Mouse (Mus musculus) heart, adult 2 months (tissue): ENCODE measurements around the gene Gpr89. TPM values are rescaled to one million over a fixed set of nuclear protein-coding genes. Genes with fewer than 3 reads are reported as not detected.
A peak's percentile ranks its signal among the peaks of the same experiment; 100 is the strongest.

Experiments used
- DNase-seq, 2 experiments: peaks; one replicate each; pipeline ENCODE4 v3.0.0; 2021
- H3K27ac ChIP-seq: fragments of 200-600 bp; 2 replicates; pipeline ENCODE4 v1.8.1; 2022
- H3K27me3 ChIP-seq: fragments of 200-500 bp; 2 replicates; pipeline ENCODE4 v1.6.1; 2012; ENCODE audit warnings: mild to moderate bottlenecking, low read length, inconsistent platforms, mixed read lengths; ENCODE audit not compliant: control insufficient read depth, insufficient read depth
- H3K36me3 ChIP-seq: fragments of 200-500 bp; 2 replicates; pipeline ENCODE4 v1.6.1; 2012; ENCODE audit warnings: low read length, inconsistent platforms; ENCODE audit not compliant: control insufficient read depth, insufficient read depth
- H3K4me1 ChIP-seq: fragments of 200-500 bp; 2 replicates; pipeline ENCODE4 v1.6.1; 2011; ENCODE audit warnings: low read length; ENCODE audit not compliant: control insufficient read depth, insufficient read depth
- H3K4me3 ChIP-seq: fragments of 200-600 bp; 2 replicates; pipeline ENCODE4 v1.8.1; 2022
- H3K79me2 ChIP-seq: fragments of 200-500 bp; replicated peaks from 2 replicates; pipeline ENCODE4 v1.6.1; 2012; ENCODE audit warnings: mild to moderate bottlenecking, inconsistent platforms, low read length, moderate library complexity, mixed read lengths; ENCODE audit not compliant: control insufficient read depth, insufficient read depth
- H3K9ac ChIP-seq: fragments of 200-500 bp; 2 replicates; pipeline ENCODE4 v1.6.1; 2012; ENCODE audit warnings: low read depth, mild to moderate bottlenecking, control low read depth, inconsistent platforms, low read length, mixed read lengths
- CTCF ChIP-seq: fragments of 200-600 bp; IDR thresholded peaks from 2 replicates; pipeline ENCODE4 v1.8.1; 2022; ENCODE audit warnings: antibody characterized with exemption, mild to moderate bottlenecking, moderate library complexity
- EP300 ChIP-seq: fragments of 200-500 bp; IDR thresholded peaks from 2 replicates; pipeline ENCODE4 v1.6.1; 2011; ENCODE audit warnings: low read depth, low read length, control low read depth; ENCODE audit not compliant: insufficient read depth
- POLR2A ChIP-seq: fragments of 200-500 bp; IDR thresholded peaks from 2 replicates; pipeline ENCODE4 v1.6.1; 2011; ENCODE audit warnings: mild to moderate bottlenecking, low read depth, low read length, control low read depth; ENCODE audit not compliant: insufficient read depth
- WGBS: fragments of 180-500 bp; shearing (Covaris S2); methylation state at CpG from one replicate; pipeline ENCODE4 v1.1.7; 2018; 5-methylcytosine and 5-hydroxymethylcytosine counted together
- intact Hi-C: fragments of 180-260 bp; cut with DNase I; formaldehyde crosslinking; loops from one replicate; pipeline ENCODE4 v1.15.1; 2025
- polyA plus RNA-seq: library from polyadenylated mRNA; depleted of rRNA; stranded (reverse); fragments of >200 nt; gene quantifications from 2 replicates; pipeline ENCODE4 v1.2.3, GENCODE M21; 2012
- total RNA-seq, 2 experiments: library from RNA; stranded (reverse); gene quantifications; 2 replicates each; pipeline ENCODE4 v1.2.3; 2021

Gene Gpr89
- total and polyA plus RNA-seq, 3 experiments = 16.2 to 24.2 (median 22.9) TPM

- no peaks in the 10 kb centered on the region for H3K4me1 ChIP-seq
- H3K4me3 ChIP-seq = no peak overlapping the region
- intact Hi-C loops = no loop called here
- H3K79me2 ChIP-seq = no peaks in the 10 kb centered on the region
- no peaks in the 10 kb centered on the region for H3K36me3 ChIP-seq
- no peaks in the 10 kb centered on the region for H3K27me3 ChIP-seq
- TF ChIP-seq EP300 (no peak), CTCF (no peak), POLR2A (no peak)
- 84% methylated on average over 7 of the region's 8 CpGs for WGBS
- H3K9ac ChIP-seq = no peak overlapping the region
- no peak for DNase-seq
- H3K27ac ChIP-seq = no peak overlapping the region
These were observed 56.7 kb downstream of the Gpr89 start for GRCm38 (mm10) chr3:96848470-96848869.

- WGBS = 33% methylated on average over 6 of the region's 6 CpGs
- Histone ChIP-seq H3K9ac (no peak overlapping the region), H3K36me3 (no peaks in the 10 kb centered on the region), H3K27ac (no peak overlapping the region), H3K4me1 (no peaks in the 10 kb centered on the region), H3K4me3 (no peak overlapping the region), H3K27me3 (no peaks in the 10 kb centered on the region), H3K79me2 (no peaks in the 10 kb centered on the region)
- TF ChIP-seq POLR2A (no peak), EP300 (no peak), CTCF (no peak)
- intact Hi-C loops = no loop called here
- peak in 1 of 2 experiments; percentile 6 for DNase-seq
These were observed 57.5 kb downstream of the Gpr89 start for GRCm38 (mm10) chr3:96847661-96848060.

- no peak overlapping the region for H3K4me3 ChIP-seq
- no peak overlapping the region for H3K9ac ChIP-seq
- no peaks in the 10 kb centered on the region for H3K36me3 ChIP-seq
- peak in 1 of 2 experiments; percentile 12 for DNase-seq
- TF ChIP-seq POLR2A (no peak), CTCF (no peak), EP300 (no peak)
- H3K27me3 ChIP-seq = no peaks in the 10 kb centered on the region
- WGBS = 81% methylated on average over 12 of the region's 12 CpGs
- H3K4me1 ChIP-seq = no peaks in the 10 kb centered on the region
- intact Hi-C loops = no loop called here
- H3K27ac ChIP-seq = no peak overlapping the region
- H3K79me2 ChIP-seq = no peaks in the 10 kb centered on the region
These were observed 58.2 kb downstream of the Gpr89 start for GRCm38 (mm10) chr3:96846985-96847384.

- no peak overlapping the region for H3K27ac ChIP-seq
- WGBS = 73% methylated on average over 9 of the region's 9 CpGs
- no peaks in the 10 kb centered on the region for H3K27me3 ChIP-seq
- peak in 1 of 2 experiments; percentile 4 for DNase-seq
- intact Hi-C loops = no loop called here
- no peaks in the 10 kb centered on the region for H3K79me2 ChIP-seq
- no peak overlapping the region for H3K9ac ChIP-seq
- TF ChIP-seq POLR2A = no peak
- no peak for TF ChIP-seq CTCF
- TF ChIP-seq EP300 = no peak
- H3K4me1 ChIP-seq = no peaks in the 10 kb centered on the region
- H3K4me3 ChIP-seq = no peak overlapping the region
- no peaks in the 10 kb centered on the region for H3K36me3 ChIP-seq
These were observed 59.3 kb downstream of the Gpr89 start for GRCm38 (mm10) chr3:96845806-96846205.

- Histone ChIP-seq H3K27me3 (no peaks in the 10 kb centered on the region), H3K27ac (no peak overlapping the region), H3K4me3 (no peak overlapping the region), H3K4me1 (no peaks in the 10 kb centered on the region), H3K36me3 (no peaks in the 10 kb centered on the region), H3K79me2 (no peaks in the 10 kb centered on the region), H3K9ac (no peak overlapping the region)
- WGBS = 90% methylated on average over 6 of the region's 6 CpGs
- TF ChIP-seq EP300 = no peak
- no peak for TF ChIP-seq CTCF
- TF ChIP-seq POLR2A = no peak
- intact Hi-C loops = no loop called here
- DNase-seq = peak in 1 of 2 experiments; percentile 5
These were observed 60.0 kb downstream of the Gpr89 start for GRCm38 (mm10) chr3:96845191-96845590.

- no peaks in the 10 kb centered on the region for H3K79me2 ChIP-seq
- no peak overlapping the region for H3K27ac ChIP-seq
- no peak for DNase-seq
- H3K27me3 ChIP-seq = no peaks in the 10 kb centered on the region
- no peak overlapping the region for H3K4me3 ChIP-seq
- TF ChIP-seq POLR2A = no peak
- no peak for TF ChIP-seq CTCF
- no peak for TF ChIP-seq EP300
- intact Hi-C loops = no loop called here
- no peaks in the 10 kb centered on the region for H3K4me1 ChIP-seq
- WGBS = 85% methylated on average over 7 of the region's 7 CpGs
- H3K9ac ChIP-seq = no peak overlapping the region
- H3K36me3 ChIP-seq = no peaks in the 10 kb centered on the region
These were observed 66.0 kb downstream of the Gpr89 start for GRCm38 (mm10) chr3:96838996-96839645.
